Mouse (Mus musculus) thymus, adult 2 months (tissue): Measurements from ENCODE around the gene C1qbp.

Experiments
- CTCF ChIP-seq: fragments of 200-500 bp; IDR thresholded peaks from 2 replicates; pipeline ENCODE4 v1.5.1; 2012; ENCODE audit warnings: mild to moderate bottlenecking, control low read depth, low read length, moderate library complexity, borderline replicate concordance; ENCODE audit not compliant: control insufficient read depth, poor library complexity, insufficient read depth; ENCODE audit errors: extremely low read depth
- POLR2A ChIP-seq: fragments of 200-500 bp; IDR thresholded peaks from 2 replicates; pipeline ENCODE4 v1.6.1; 2012; ENCODE audit warnings: mild to moderate bottlenecking, low read length, control low read depth, moderate library complexity; ENCODE audit not compliant: control insufficient read depth, poor library complexity, insufficient read depth; ENCODE audit errors: extremely low read depth

DNA sequence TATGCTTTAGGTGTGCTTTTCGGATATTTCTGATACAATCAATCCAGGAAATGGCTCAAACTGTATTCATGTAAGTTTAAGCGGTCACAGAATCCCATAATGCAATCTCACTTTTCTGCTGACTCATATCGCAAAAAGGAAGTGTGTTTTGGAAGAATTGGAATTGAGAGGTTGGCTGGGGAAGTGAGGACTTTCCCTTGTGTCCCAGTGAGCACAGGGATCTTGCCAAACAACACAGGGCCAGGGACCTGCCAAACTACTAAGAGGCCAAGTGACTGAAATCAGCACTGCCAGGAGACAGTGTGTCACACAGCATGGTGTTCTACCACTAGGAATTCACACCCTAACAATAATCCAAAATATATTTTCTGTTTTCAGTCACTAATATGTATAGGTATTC is 25.5 kb upstream of the C1qbp start:
- no peak for TF ChIP-seq CTCF
- TF ChIP-seq POLR2A, result no peak
